ENCODE assay signal across 11 mouse cellular contexts in genomic region chr11:97802495-97802894, GRCm38 (mm10). TPM values are rescaled to one million over a fixed set of nuclear protein-coding genes. Genes with fewer than 3 reads are reported as not detected.
DNase-seq lines count a peak whose midpoint lies in the region; ATAC-seq and TF ChIP-seq lines count a peak whose summit lies in the region.
"Had no signal": no experiment of that assay in that cellular context is flagged by ENCODE, and none has a peak within 500 bp of the region (broad histone marks: within the 10 kb centered on the region; RNA-seq: fewer than 3 reads in every experiment).

No protein-coding gene starts in this region.

- no peak for TF ChIP-seq CTCF in heart, postnatal 0 days (IDR thresholded peaks at IDR 0.05; ENCODE audit: low read depth)

- ATAC-seq in heart, embryonic 14.5 days (ENCODE audit: insufficient number of reproducible peaks, insufficient read depth, low FRiP score, low read depth) = no peak
- no peak for ATAC-seq in heart, postnatal 0 days (ENCODE audit: insufficient read depth, low read depth)
- no peak for ATAC-seq in midbrain, embryonic 12.5 days (ENCODE audit: low FRiP score, low read depth)
- ATAC-seq in megakaryocyte progenitor cell, adult 5-6 weeks (replicated peaks; ENCODE audit: poor library complexity) = no peak

- WGBS in heart, embryonic 14.5 days = 68% methylated on average over 6 of the region's 6 CpGs
- WGBS in heart, embryonic 10.5 days = 52% methylated on average over 6 of the region's 6 CpGs
- 59% methylated on average over 6 of the region's 6 CpGs for WGBS in heart, postnatal 0 days
- WGBS in midbrain, embryonic 12.5 days = 39% methylated on average over 6 of the region's 6 CpGs

- no peak overlapping the region for H3K9ac ChIP-seq in heart, embryonic 14.5 days (ENCODE audit: low read length)
- no peak overlapping the region for H3K9ac ChIP-seq in heart, postnatal 0 days (replicated peaks; ENCODE audit: low read depth, low read length)
- H3K9ac ChIP-seq in midbrain, embryonic 12.5 days (replicated peaks) = no peak overlapping the region

- peak overlapping the region; percentile 71; the same call in 1 of the 2 replicates for H3K4me2 ChIP-seq in heart, embryonic 14.5 days (ENCODE audit: low read length)
- no peak overlapping the region for H3K4me2 ChIP-seq in heart, postnatal 0 days (ENCODE audit: low read depth, low read length)
- peak overlapping the region; percentile 79; the same call in 1 of the 2 replicates for H3K4me2 ChIP-seq in midbrain, embryonic 12.5 days (replicated peaks)

- peaks cover 9% of the 10 kb centered on the region for H3K36me3 ChIP-seq in heart, embryonic 14.5 days (ENCODE audit: control insufficient read depth, insufficient read depth, low read length)
- H3K36me3 ChIP-seq in heart, embryonic 10.5 days = peaks cover 8% of the 10 kb centered on the region
- H3K36me3 ChIP-seq in heart, postnatal 0 days (replicated peaks; ENCODE audit: control insufficient read depth, insufficient read depth, low read length) = peaks cover 6% of the 10 kb centered on the region; the same call in 1 of the 2 replicates
- H3K36me3 ChIP-seq in midbrain, embryonic 12.5 days = peaks cover 7% of the 10 kb centered on the region; the same call in 1 of the 2 replicates

- peaks cover 43 to 67% of the 10 kb centered on the region in 2 experiments for H3K4me1 ChIP-seq in heart, embryonic 14.5 days (ENCODE audit: control insufficient read depth in 2 of 2, insufficient read depth in 2 of 2, low read length in 2 of 2)
- peaks cover 68% of the 10 kb centered on the region for H3K4me1 ChIP-seq in heart, embryonic 10.5 days
- H3K4me1 ChIP-seq in heart, postnatal 0 days (ENCODE audit: control insufficient read depth, insufficient read depth) = peaks cover 49% of the 10 kb centered on the region
- H3K4me1 ChIP-seq in midbrain, embryonic 12.5 days = peaks cover 54% of the 10 kb centered on the region

- peak overlapping the region in 1 of 2 experiments; percentile 94; a peak in 1 of 4 replicates for H3K27ac ChIP-seq in heart, embryonic 14.5 days (replicated peaks in 1 of 2; ENCODE audit: control insufficient read depth in 1 of 2, insufficient read depth in 1 of 2, low read depth in 2 of 2, low read length in 2 of 2)
- H3K27ac ChIP-seq in heart, embryonic 10.5 days = no peak overlapping the region
- 0 out of 2 replicates have a peak overlapping the region, but pooled peaks have one; percentile 10 for H3K27ac ChIP-seq in heart, postnatal 0 days (ENCODE audit: low read depth)
- H3K27ac ChIP-seq in midbrain, embryonic 12.5 days (replicated peaks) = no peak overlapping the region

- no peak for DNase-seq in heart, embryonic 10.5 days (ENCODE audit: low spot score)
- peak; percentile 34 for DNase-seq in NIH3T3 (ENCODE audit: low read depth)
- DNase-seq in heart, postnatal 0 days (ENCODE audit: low spot score) = no peak
- DNase-seq in embryo, embryonic 11 days = no peak
- no peak for DNase-seq in embryo, embryonic 9.5 days (ENCODE audit: extremely low spot score)

- H3K9me3 ChIP-seq in heart, embryonic 14.5 days (ENCODE audit: control insufficient read depth, low read length) = no peaks in the 10 kb centered on the region
- H3K9me3 ChIP-seq in heart, embryonic 10.5 days = no peaks in the 10 kb centered on the region
- no peaks in the 10 kb centered on the region for H3K9me3 ChIP-seq in heart, postnatal 0 days (replicated peaks; ENCODE audit: control insufficient read depth, low read length)
- no peaks in the 10 kb centered on the region for H3K9me3 ChIP-seq in midbrain, embryonic 12.5 days

- H3K4me3 ChIP-seq in heart, embryonic 14.5 days (ENCODE audit: control insufficient read depth in 1 of 2, insufficient read depth in 1 of 2, low read depth in 1 of 2, low read length in 2 of 2) = no peak overlapping the region
- no peak overlapping the region for H3K4me3 ChIP-seq in heart, embryonic 10.5 days
- H3K4me3 ChIP-seq in heart, postnatal 0 days (ENCODE audit: low read depth, low read length) = no peak overlapping the region
- H3K4me3 ChIP-seq in midbrain, embryonic 12.5 days = 0 out of 2 replicates have a peak overlapping the region, but pooled peaks have one; percentile 87

- TF ChIP-seq EP300 in heart, postnatal 0 days (IDR thresholded peaks at IDR 0.05; ENCODE audit: low read depth) = no peak

- no peaks in the 10 kb centered on the region for H3K27me3 ChIP-seq in heart, embryonic 14.5 days (ENCODE audit: control insufficient read depth, insufficient read depth, low read length)
- H3K27me3 ChIP-seq in heart, embryonic 10.5 days (ENCODE audit: insufficient read depth, poor library complexity, severe bottlenecking) = no peaks in the 10 kb centered on the region
- no peaks in the 10 kb centered on the region for H3K27me3 ChIP-seq in heart, postnatal 0 days (ENCODE audit: control insufficient read depth, insufficient read depth, low read length)
- no peaks in the 10 kb centered on the region for H3K27me3 ChIP-seq in midbrain, embryonic 12.5 days
- H3K27me3 ChIP-seq: CH12.LX had no signal

RNA-seq across cellular contexts. Expression of gene Lasp1, which starts 3.7 kb away (rescaled TPM):
- polyA plus RNA-seq in heart, embryonic 14.5 days (2014; fragmentation: Nextera tagmentation; extraction: Ambion mirVana) = 26.5 and 28.1 TPM in 2 replicates
- polyA plus RNA-seq in heart, embryonic 10.5 days (2016; fragmentation: Nextera tagmentation; extraction: Ambion mirVana) = 50.8 and 65.1 TPM in 2 replicates
- total RNA-seq in heart, postnatal 0 days (2014; rRNA removed; ENCODE audit: low replicate concordance) = 34.2 and 45.7 TPM in 2 replicates
- polyA plus RNA-seq in heart, postnatal 0 days (2015; fragmentation: Nextera tagmentation; extraction: Ambion mirVana) = 26.5 and 27.8 TPM in 2 replicates
- 102 and 106 TPM in 2 replicates for polyA plus RNA-seq in midbrain, embryonic 12.5 days (2016; fragmentation: Nextera tagmentation; extraction: Ambion mirVana)
- 40.1 and 47.2 TPM in 2 replicates for total RNA-seq in megakaryocyte progenitor cell, adult 5-6 weeks (2015)
- 139 and 201 TPM in 2 replicates for total RNA-seq in megakaryocyte progenitor cell, adult 5-6 weeks (2017)

RNA-seq across cellular contexts. Expression of gene Rpl23, which starts 20.3 kb away (rescaled TPM):
- 499 and 536 TPM in 2 replicates for polyA plus RNA-seq in heart, embryonic 14.5 days (2014; fragmentation: Nextera tagmentation; extraction: Ambion mirVana)
- 387 and 414 TPM in 2 replicates for polyA plus RNA-seq in heart, embryonic 10.5 days (2016; fragmentation: Nextera tagmentation; extraction: Ambion mirVana)
- total RNA-seq in heart, postnatal 0 days (2014; rRNA removed; ENCODE audit: low replicate concordance) = 192 and 208 TPM in 2 replicates
- 394 and 409 TPM in 2 replicates for polyA plus RNA-seq in heart, postnatal 0 days (2015; fragmentation: Nextera tagmentation; extraction: Ambion mirVana)
- 370 and 378 TPM in 2 replicates for polyA plus RNA-seq in midbrain, embryonic 12.5 days (2016; fragmentation: Nextera tagmentation; extraction: Ambion mirVana)
- 1,765 and 1,897 TPM in 2 replicates for total RNA-seq in megakaryocyte progenitor cell, adult 5-6 weeks (2015)
- 1,416 and 1,747 TPM in 2 replicates for total RNA-seq in megakaryocyte progenitor cell, adult 5-6 weeks (2017)

RNA-seq across cellular contexts. Expression of gene 1700001P01Rik, which starts 26.8 kb away (rescaled TPM):
- not detected in 2 replicates for polyA plus RNA-seq in heart, embryonic 14.5 days (2014; fragmentation: Nextera tagmentation; extraction: Ambion mirVana)
- polyA plus RNA-seq in heart, embryonic 10.5 days (2016; fragmentation: Nextera tagmentation; extraction: Ambion mirVana) = 0.30 TPM in 1 of 2 replicates, not detected in the other
- not detected in 2 replicates for total RNA-seq in heart, postnatal 0 days (2014; rRNA removed; ENCODE audit: low replicate concordance)
- not detected in 2 replicates for polyA plus RNA-seq in heart, postnatal 0 days (2015; fragmentation: Nextera tagmentation; extraction: Ambion mirVana)
- 0.31 and 1.3 TPM in 2 replicates for polyA plus RNA-seq in midbrain, embryonic 12.5 days (2016; fragmentation: Nextera tagmentation; extraction: Ambion mirVana)
- total RNA-seq in megakaryocyte progenitor cell, adult 5-6 weeks (2015) = 0.64 TPM in 1 of 2 replicates, not detected in the other
- 0.30 TPM in 1 of 2 replicates, not detected in the other for total RNA-seq in megakaryocyte progenitor cell, adult 5-6 weeks (2017)
- total RNA-seq: gastrocnemius, postnatal 4 days had no signal
- polyA plus RNA-seq: liver, embryonic 16.5 days had no signal

RNA-seq across cellular contexts. Expression of gene Cwc25, which starts 36.1 kb away (rescaled TPM):
- 9.0 and 9.8 TPM in 2 replicates for polyA plus RNA-seq in heart, embryonic 14.5 days (2014; fragmentation: Nextera tagmentation; extraction: Ambion mirVana)
- 11.6 and 17.0 TPM in 2 replicates for polyA plus RNA-seq in heart, embryonic 10.5 days (2016; fragmentation: Nextera tagmentation; extraction: Ambion mirVana)
- total RNA-seq in heart, postnatal 0 days (2014; rRNA removed; ENCODE audit: low replicate concordance) = 3.2 and 3.5 TPM in 2 replicates
- polyA plus RNA-seq in heart, postnatal 0 days (2015; fragmentation: Nextera tagmentation; extraction: Ambion mirVana) = 7.7 and 8.2 TPM in 2 replicates
- polyA plus RNA-seq in midbrain, embryonic 12.5 days (2016; fragmentation: Nextera tagmentation; extraction: Ambion mirVana) = 22.3 and 24.4 TPM in 2 replicates
- total RNA-seq in megakaryocyte progenitor cell, adult 5-6 weeks (2015) = 8.8 and 9.3 TPM in 2 replicates
- 16.7 and 19.2 TPM in 2 replicates for total RNA-seq in megakaryocyte progenitor cell, adult 5-6 weeks (2017)

RNA-seq across cellular contexts. Expression of gene B230217C12Rik, which starts 38.1 kb away (rescaled TPM):
- 4.2 and 5.5 TPM in 2 replicates for polyA plus RNA-seq in heart, embryonic 14.5 days (2014; fragmentation: Nextera tagmentation; extraction: Ambion mirVana)
- polyA plus RNA-seq in heart, embryonic 10.5 days (2016; fragmentation: Nextera tagmentation; extraction: Ambion mirVana) = 9.2 and 9.6 TPM in 2 replicates
- 0.23 and 1.4 TPM in 2 replicates for total RNA-seq in heart, postnatal 0 days (2014; rRNA removed; ENCODE audit: low replicate concordance)
- polyA plus RNA-seq in heart, postnatal 0 days (2015; fragmentation: Nextera tagmentation; extraction: Ambion mirVana) = 0.97 and 1.6 TPM in 2 replicates
- 14.2 and 15.8 TPM in 2 replicates for polyA plus RNA-seq in midbrain, embryonic 12.5 days (2016; fragmentation: Nextera tagmentation; extraction: Ambion mirVana)
- total RNA-seq in megakaryocyte progenitor cell, adult 5-6 weeks (2015) = 2.1 and 3.8 TPM in 2 replicates
- 0.17 TPM in 2 replicates for total RNA-seq in megakaryocyte progenitor cell, adult 5-6 weeks (2017)
